Mouse (Mus musculus) CH12.LX (cell line): Measurements from ENCODE around the gene Immp2l. TPM values are rescaled to one million over a fixed set of nuclear protein-coding genes. Genes with fewer than 3 reads are reported as not detected.
A peak's percentile ranks its signal among the peaks of the same experiment; 100 is the strongest.

Experiments used
- DNase-seq: peaks from one replicate; pipeline ENCODE4 v3.0.0-alpha.2; 2013; ENCODE audit errors: extremely low read depth
- H3K27ac ChIP-seq: 2 replicates; pipeline ENCODE4 v1.5.1; 2012; ENCODE audit warnings: low read depth, mild to moderate bottlenecking, control low read depth, moderate library complexity; ENCODE audit not compliant: insufficient read depth
- H3K27me3 ChIP-seq: replicated peaks from 2 replicates; pipeline ENCODE3; 2012; ENCODE audit warnings: inconsistent platforms
- H3K36me3 ChIP-seq, 2 experiments: replicated peaks in 1 of 2; 2 replicates each; pipeline versions ENCODE3 to v1.6.1; 2012; ENCODE audit warnings: inconsistent platforms in 1 of 2, low read length in 1 of 2, mild to moderate bottlenecking in 1 of 2, mixed read lengths in 1 of 2, moderate library complexity in 1 of 2; ENCODE audit not compliant: control insufficient read depth in 1 of 2, insufficient read depth in 1 of 2
- H3K4me1 ChIP-seq, 2 experiments: 2 replicates each; pipeline ENCODE4 v1.6.1; 2012; ENCODE audit warnings: inconsistent platforms in 1 of 2, moderate library complexity in 1 of 2; ENCODE audit not compliant: insufficient read depth in 2 of 2, control insufficient read depth in 1 of 2
- H3K4me2 ChIP-seq: 2 replicates; pipeline ENCODE4 v1.6.1; 2012; ENCODE audit warnings: low read depth, mild to moderate bottlenecking, control low read depth; ENCODE audit not compliant: poor library complexity, insufficient read depth, severe bottlenecking
- H3K4me3 ChIP-seq, 3 experiments: fragments of 150-350 bp in 1 of 3; sonication (generic) in 1 of 3; replicated peaks in 1 of 3; 2 replicates each; pipeline versions ENCODE3 to v1.5.1; 2011 to 2012; ENCODE audit warnings: low read depth in 2 of 3, low read length in 2 of 3, mild to moderate bottlenecking in 2 of 3, moderate library complexity in 2 of 3, control low read depth in 1 of 3, improper control_type of control experiment in 1 of 3, inconsistent platforms in 1 of 3, mixed read lengths in 1 of 3; ENCODE audit not compliant: poor library complexity in 1 of 3
- H3K79me2 ChIP-seq: replicated peaks from 2 replicates; pipeline ENCODE4 v1.6.1; 2012; ENCODE audit warnings: mild to moderate bottlenecking, moderate library complexity; ENCODE audit not compliant: control insufficient read depth, poor library complexity, insufficient read depth, severe bottlenecking; ENCODE audit errors: extremely low read depth
- H3K9ac ChIP-seq: 2 replicates; pipeline ENCODE4 v1.6.1; 2012; ENCODE audit warnings: low read depth, mild to moderate bottlenecking, control low read depth, moderate library complexity; ENCODE audit not compliant: insufficient read depth
- H3K9me3 ChIP-seq: replicated peaks from 2 replicates; pipeline ENCODE3; 2012; ENCODE audit warnings: low read length, inconsistent platforms, mixed read lengths
- ELF1 ChIP-seq: IDR thresholded peaks from 2 replicates; pipeline ENCODE4 v1.6.1; 2014; ENCODE audit warnings: low read depth, mild to moderate bottlenecking, inconsistent platforms, low read length, improper control_type of control experiment
- EP300 ChIP-seq: IDR thresholded peaks from 2 replicates; pipeline ENCODE4 v1.6.1; 2011; ENCODE audit warnings: low read length, improper control_type of control experiment
- ETS1 ChIP-seq: conservative IDR thresholded peaks from 2 replicates; pipeline ENCODE4 v1.6.1; 2012; ENCODE audit warnings: low read depth, mild to moderate bottlenecking, inconsistent platforms, low read length, improper control_type of control experiment, moderate library complexity
- HCFC1 ChIP-seq: IDR thresholded peaks from 2 replicates; pipeline ENCODE4 v1.6.1; 2012; ENCODE audit warnings: low read depth, mild to moderate bottlenecking, inconsistent platforms, low read length, improper control_type of control experiment
- IRF4 ChIP-seq: IDR thresholded peaks from 2 replicates; pipeline ENCODE4 v1.6.1; 2014; ENCODE audit warnings: low read depth, mild to moderate bottlenecking, inconsistent platforms, low read length, improper control_type of control experiment
- JUN ChIP-seq: IDR thresholded peaks from 2 replicates; pipeline ENCODE4 v1.6.1; 2011; ENCODE audit warnings: low read depth, mild to moderate bottlenecking, low read length, improper control_type of control experiment, moderate library complexity; ENCODE audit not compliant: insufficient read depth
- MAZ ChIP-seq: IDR thresholded peaks from 2 replicates; pipeline ENCODE4 v1.6.1; 2012; ENCODE audit warnings: low read depth, mild to moderate bottlenecking, inconsistent platforms, low read length, improper control_type of control experiment, moderate library complexity
- PAX5 ChIP-seq: IDR thresholded peaks from 2 replicates; pipeline ENCODE4 v1.6.1; 2012; ENCODE audit warnings: low read length, inconsistent platforms, mixed read lengths
- RAD21 ChIP-seq: IDR thresholded peaks from 2 replicates; pipeline ENCODE4 v1.6.1; 2011; ENCODE audit warnings: low read depth, mild to moderate bottlenecking, low read length, improper control_type of control experiment, moderate library complexity
- RCOR1 ChIP-seq: conservative IDR thresholded peaks from 2 replicates; pipeline ENCODE4 v1.6.1; 2012; ENCODE audit warnings: low read depth, mild to moderate bottlenecking, inconsistent platforms, low read length, improper control_type of control experiment
- SMC3 ChIP-seq: IDR thresholded peaks from 2 replicates; pipeline ENCODE4 v1.6.1; 2011; ENCODE audit warnings: low read depth, low read length, improper control_type of control experiment
- TBP ChIP-seq: conservative IDR thresholded peaks from 2 replicates; pipeline ENCODE4 v1.6.1; 2011; ENCODE audit warnings: low read depth, low read length, improper control_type of control experiment
- UBTF ChIP-seq: IDR thresholded peaks from 2 replicates; pipeline ENCODE4 v1.6.1; 2012; ENCODE audit warnings: low read depth, mild to moderate bottlenecking, inconsistent platforms, low read length, improper control_type of control experiment, moderate library complexity
- ZNF384 ChIP-seq: IDR thresholded peaks from 2 replicates; pipeline ENCODE4 v1.6.1; 2012; ENCODE audit warnings: low read depth, low read length, improper control_type of control experiment, inconsistent platforms
- dilution Hi-C: fragments of 300-500 bp; cut with MboI; formaldehyde crosslinking; loops from 2 replicates; pipeline ENCODE4 v1.14.3; 2020; ENCODE audit warnings: low sequenced_read_pairs; ENCODE audit not compliant: extremely low pct_unique_long_range_greater_than_20kb, extremely low pct_ligation_motif_present
- in situ Hi-C: fragments of 300-500 bp; cut with MboI; formaldehyde crosslinking; loops from 3 replicates; pipeline ENCODE4 v1.14.3; 2019; ENCODE audit warnings: low sequenced_read_pairs, low pct_ligation_motif_present, low pct_unique_long_range_greater_than_20kb, mixed read lengths
- polyA plus RNA-seq: library from polyadenylated mRNA; unstranded; fragments of >175 nt; gene quantifications from 2 replicates; pipeline ENCODE4 v1.2.1, GENCODE M21; 2012; ENCODE audit warnings: low read depth; ENCODE audit not compliant: insufficient read length
- total RNA-seq, 2 experiments: library from RNA; depleted of rRNA; stranded (reverse); fragments of 300-350 nt in 1 of 2; fragments of >200 nt in 1 of 2; gene quantifications; 2 replicates each; pipeline ENCODE4 v1.2.3; 2012 to 2014

Gene Immp2l
- total and polyA plus RNA-seq, 3 experiments = 4.8 to 16.5 (median 9.9) TPM

DNA sequence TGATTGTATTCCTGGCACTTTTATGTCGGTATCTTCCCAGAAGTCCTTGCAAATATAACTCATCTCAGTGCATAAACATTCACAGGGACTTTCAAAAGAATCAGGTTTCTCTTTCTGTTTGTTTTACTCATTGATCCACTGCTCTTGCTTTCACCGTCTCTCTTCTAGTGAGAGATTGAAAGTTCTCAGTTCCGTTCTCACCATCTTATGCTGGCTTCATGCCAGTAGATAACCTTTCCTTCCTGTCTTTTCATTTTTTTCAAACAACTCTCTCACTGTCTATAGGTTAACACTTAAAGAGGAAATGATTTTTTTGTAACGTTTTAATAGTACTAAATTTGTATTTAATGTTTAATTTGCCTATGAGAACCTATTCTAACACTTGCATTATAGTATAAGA, 937.1 kb downstream of the Immp2l start:
- Histone ChIP-seq H3K4me1 (no peaks in the 10 kb centered on the region), H3K27ac (no peak overlapping the region), H3K79me2 (no peaks in the 10 kb centered on the region), H3K27me3 (no peaks in the 10 kb centered on the region), H3K4me2 (no peak overlapping the region), H3K4me3 (no peak overlapping the region), H3K36me3 (no peaks in the 10 kb centered on the region), H3K9ac (no peak overlapping the region), H3K9me3 (no peaks in the 10 kb centered on the region)
- peak; percentile 44 for DNase-seq
- TF ChIP-seq JUN (no peak), TBP (no peak), PAX5 (no peak), RCOR1 (no peak), IRF4 (peak; percentile 74; the same call in 1 of the 2 replicates), MAZ (no peak), ELF1 (no peak), RAD21 (no peak), ETS1 (peak; percentile 21; the same call in 1 of the 2 replicates), ZNF384 (peak; percentile 69), SMC3 (no peak), HCFC1 (peak; percentile 24; the same call in 1 of the 2 replicates)
- dilution Hi-C loops = no loop called here
- in situ Hi-C loops = no loop called here

DNA sequence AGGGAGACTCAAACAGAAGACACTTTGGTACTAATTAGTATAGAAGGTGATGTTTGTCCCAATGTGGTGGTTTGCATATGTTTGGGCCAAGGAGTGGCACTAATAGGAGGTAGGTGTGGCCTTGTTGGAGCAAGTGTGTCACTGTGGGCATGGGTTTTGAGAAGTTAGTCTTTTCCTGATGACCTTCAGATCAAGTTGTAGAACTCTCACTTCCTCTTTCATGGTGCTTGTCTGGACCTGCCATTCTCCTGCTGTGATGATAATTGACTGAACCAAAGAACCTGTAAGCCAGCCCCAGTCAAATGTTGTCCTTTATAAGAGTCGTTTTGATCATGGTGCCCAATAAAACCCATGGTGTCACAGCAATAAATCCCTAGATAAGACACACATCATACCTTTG, 967.5 kb downstream of the Immp2l start:
- dilution Hi-C loops (no loop called here), in situ Hi-C loops (no loop called here)
- Histone ChIP-seq H3K9me3 (peaks cover 2% of the 10 kb centered on the region), H3K4me2 (no peak overlapping the region), H3K27me3 (no peaks in the 10 kb centered on the region), H3K4me1 (peaks cover 0 to 28% of the 10 kb centered on the region in 2 experiments; a peak in 2 of 4 replicates), H3K79me2 (no peaks in the 10 kb centered on the region), H3K27ac (no peak overlapping the region), H3K4me3 (no peak overlapping the region), H3K9ac (no peak overlapping the region), H3K36me3 (no peaks in the 10 kb centered on the region)
- no peak for TF ChIP-seq TBP
- TF ChIP-seq UBTF = no peak
- peak; percentile 87 for TF ChIP-seq IRF4
- TF ChIP-seq EP300 = peak; percentile 87
- peak; percentile 76 for DNase-seq
